Mouse (Mus musculus) heart, postnatal 10 days (tissue): ENCODE measurements around the gene 1700016H13Rik. TPM values are rescaled to one million over a fixed set of nuclear protein-coding genes. Genes with fewer than 3 reads are reported as not detected.

ENCODE experiments used
- DNase-seq, 2 experiments: peaks; one replicate each; pipeline ENCODE4 v3.0.0; 2021
- intact Hi-C: fragments of 180-260 bp; cut with DNase I; formaldehyde crosslinking; loops from one replicate; pipeline ENCODE4 v1.15.1; 2025
- total RNA-seq, 2 experiments: library from RNA; stranded (reverse); gene quantifications; 2 replicates each; pipeline ENCODE4 v1.2.3; 2021

1700016H13Rik gene
- total RNA-seq, 2 experiments from 2014 or later: not detected

GRCm38 (mm10) chr5:103612316-103612715, 43.5 kb downstream of the 1700016H13Rik start:
- no peak for DNase-seq
- intact Hi-C loops: no loop called here

- intact Hi-C loops: no loop called here
- no peak for DNase-seq
Measured at GRCm38 (mm10) chr5:103610856-103611472, 44.8 kb downstream of the 1700016H13Rik start.

GRCm38 (mm10) chr5:103610148-103610547, 45.7 kb downstream of the 1700016H13Rik start:
- intact Hi-C loops: no loop called here
- no peak for DNase-seq

DNA sequence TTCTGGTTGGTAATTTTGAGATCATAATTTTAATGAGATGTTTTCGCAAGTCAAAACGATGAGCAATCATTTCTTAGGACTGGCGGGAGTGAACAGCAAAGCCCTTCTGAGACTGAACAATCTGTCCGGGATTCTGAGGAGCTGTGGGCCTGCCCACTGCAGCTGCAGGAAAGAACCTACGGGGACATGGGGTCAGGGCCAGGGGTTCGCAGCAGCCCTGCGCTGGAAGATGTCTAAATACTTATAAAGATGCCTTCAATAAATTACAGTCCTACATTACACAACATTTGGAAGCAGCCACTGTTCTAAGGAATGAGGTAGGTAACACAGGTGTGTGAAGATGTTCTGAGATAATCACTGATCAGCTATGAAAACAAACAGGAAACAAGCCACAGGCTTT, 50.1 kb downstream of the 1700016H13Rik start:
- intact Hi-C loops: no loop called here
- DNase-seq: no peak

GRCm38 (mm10) chr5:103603115-103603893, 52.5 kb downstream of the 1700016H13Rik start:
- intact Hi-C loops: no loop called here
- peak; percentile 32 to 54 for DNase-seq

DNA sequence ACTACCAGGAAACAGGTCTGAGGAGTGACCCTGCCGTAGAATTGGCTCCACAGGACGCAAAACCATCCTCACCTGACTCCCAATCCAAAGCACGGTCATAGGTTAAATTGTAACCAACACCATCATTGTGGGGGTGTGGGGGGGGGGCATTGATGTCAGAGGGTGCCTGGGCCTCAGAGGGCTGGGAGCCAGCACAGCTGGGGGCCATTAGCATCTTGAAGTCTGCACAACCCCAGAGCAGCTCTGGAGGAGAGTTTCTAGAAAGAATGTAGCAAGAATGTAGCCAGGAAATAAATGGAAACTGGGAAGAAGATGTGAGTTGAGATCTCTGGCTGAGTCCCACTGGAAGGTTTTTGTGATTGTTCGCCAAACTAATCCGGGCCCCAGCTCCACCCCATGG, 56.9 kb downstream of the 1700016H13Rik start:
- DNase-seq: no peak

GRCm38 (mm10) chr5:103598264-103598663, 57.5 kb downstream of the 1700016H13Rik start:
- DNase-seq: no peak
- intact Hi-C loops: no loop called here

More for the DNA sequence above, 56.9 kb downstream of the 1700016H13Rik start:
- intact Hi-C loops: no loop called here

Other genes starting within 250 kb of the 1700016H13Rik start
- gene Ptpn13, start 230.8 kb downstream of the 1700016H13Rik start, total RNA-seq: 1 to 10 TPM; 9.8 TPM
- 1 to 10 TPM; 1.6 to 8.5 TPM for gene Slc10a6, start 26.6 kb downstream of the 1700016H13Rik start, total RNA-seq
- gene Aff1, start 36.4 kb upstream of the 1700016H13Rik start, total RNA-seq: 10 to 100 TPM; 38.4 to 56.7 TPM